Mouse (Mus musculus) embryonic fibroblast, embryonic 13.5 days (primary cell): ENCODE results near the gene Gp9.

Source experiments
- CTCF ChIP-seq: IDR thresholded peaks from 2 replicates; pipeline ENCODE4 v1.5.1; 2011; ENCODE audit warnings: mild to moderate bottlenecking, control low read depth, low read length, moderate library complexity, borderline replicate concordance; ENCODE audit not compliant: insufficient read depth
- POLR2A ChIP-seq: IDR thresholded peaks from 2 replicates; pipeline ENCODE4 v1.6.1; 2011; ENCODE audit warnings: low read depth, mild to moderate bottlenecking, control low read depth, low read length, moderate library complexity

GRCm38 (mm10) chr6:87805448-87805847 lies 27.6 kb downstream of the Gp9 start:
- no peak for TF ChIP-seq CTCF
- TF ChIP-seq POLR2A, result no peak
